Mouse (Mus musculus) forebrain, embryonic 14.5 days (tissue): ENCODE measurements around the gene Nags. TPM values are rescaled to one million over a fixed set of nuclear protein-coding genes. Genes with fewer than 3 reads are reported as not detected.

Experiments used
- ATAC-seq: fragments of 200-750 bp; cut with Nextera tagmentation; 2 replicates; pipeline ENCODE4 v1.8.0; 2017; ENCODE audit warnings: mild to moderate bottlenecking, moderate library complexity
- DNase-seq: peaks from one replicate; pipeline ENCODE4 v3.0.0-alpha.2; 2015; ENCODE audit warnings: low spot score
- H3K27ac ChIP-seq: fragments of 300-500 bp; sonication (generic); 2 replicates; pipeline ENCODE4 v1.5.1; 2014; ENCODE audit warnings: low read depth, mild to moderate bottlenecking, control low read depth, low read length, moderate library complexity
- H3K27me3 ChIP-seq: fragments of 300-500 bp; sonication (generic); replicated peaks from 2 replicates; pipeline ENCODE4 v1.6.1; 2014; ENCODE audit warnings: low read length, control low read depth, mixed read lengths; ENCODE audit not compliant: control insufficient read depth, insufficient read depth
- H3K36me3 ChIP-seq: fragments of 300-500 bp; sonication (generic); 2 replicates; pipeline ENCODE4 v1.6.1; 2014; ENCODE audit warnings: low read length, control low read depth; ENCODE audit not compliant: control insufficient read depth, insufficient read depth
- H3K4me1 ChIP-seq: fragments of 300-500 bp; sonication (generic); 2 replicates; pipeline ENCODE4 v1.6.1; 2014; ENCODE audit warnings: antibody characterized with exemption, low read length, control low read depth; ENCODE audit not compliant: control insufficient read depth, insufficient read depth
- H3K4me2 ChIP-seq: fragments of 300-500 bp; sonication (generic); 2 replicates; pipeline ENCODE4 v1.6.1; 2014; ENCODE audit warnings: mild to moderate bottlenecking, control low read depth, low read length
- H3K4me3 ChIP-seq: fragments of 300-500 bp; sonication (generic); 2 replicates; pipeline ENCODE4 v1.5.1; 2014; ENCODE audit warnings: low read depth, low read length, control low read depth
- H3K9ac ChIP-seq: fragments of 300-500 bp; sonication (generic); 2 replicates; pipeline ENCODE4 v1.6.1; 2014; ENCODE audit warnings: mild to moderate bottlenecking, low read length, control low read depth, moderate library complexity
- H3K9me3 ChIP-seq: fragments of 300-500 bp; sonication (generic); replicated peaks from 2 replicates; pipeline ENCODE4 v1.6.1; 2016; ENCODE audit warnings: low read length, control low read depth, mixed read lengths; ENCODE audit not compliant: control insufficient read depth
- WGBS: fragments of 180-500 bp; shearing (Covaris S2); extraction: QIAGEN DNeasy Blood & Tissue Kit; methylation state at CpG from one replicate; pipeline ENCODE4 v1.1.7; 2014; 5-methylcytosine and 5-hydroxymethylcytosine counted together
- polyA plus RNA-seq: library from polyadenylated mRNA; unstranded; fragments of >200 nt; fragmentation: Nextera tagmentation; extraction: Ambion mirVana; gene quantifications from 2 replicates; pipeline ENCODE4 v1.2.1, GENCODE M21; 2014

The Nags gene
- polyA plus RNA-seq, 1 experiment from 2014 or later, result 0.17 TPM

DNA sequence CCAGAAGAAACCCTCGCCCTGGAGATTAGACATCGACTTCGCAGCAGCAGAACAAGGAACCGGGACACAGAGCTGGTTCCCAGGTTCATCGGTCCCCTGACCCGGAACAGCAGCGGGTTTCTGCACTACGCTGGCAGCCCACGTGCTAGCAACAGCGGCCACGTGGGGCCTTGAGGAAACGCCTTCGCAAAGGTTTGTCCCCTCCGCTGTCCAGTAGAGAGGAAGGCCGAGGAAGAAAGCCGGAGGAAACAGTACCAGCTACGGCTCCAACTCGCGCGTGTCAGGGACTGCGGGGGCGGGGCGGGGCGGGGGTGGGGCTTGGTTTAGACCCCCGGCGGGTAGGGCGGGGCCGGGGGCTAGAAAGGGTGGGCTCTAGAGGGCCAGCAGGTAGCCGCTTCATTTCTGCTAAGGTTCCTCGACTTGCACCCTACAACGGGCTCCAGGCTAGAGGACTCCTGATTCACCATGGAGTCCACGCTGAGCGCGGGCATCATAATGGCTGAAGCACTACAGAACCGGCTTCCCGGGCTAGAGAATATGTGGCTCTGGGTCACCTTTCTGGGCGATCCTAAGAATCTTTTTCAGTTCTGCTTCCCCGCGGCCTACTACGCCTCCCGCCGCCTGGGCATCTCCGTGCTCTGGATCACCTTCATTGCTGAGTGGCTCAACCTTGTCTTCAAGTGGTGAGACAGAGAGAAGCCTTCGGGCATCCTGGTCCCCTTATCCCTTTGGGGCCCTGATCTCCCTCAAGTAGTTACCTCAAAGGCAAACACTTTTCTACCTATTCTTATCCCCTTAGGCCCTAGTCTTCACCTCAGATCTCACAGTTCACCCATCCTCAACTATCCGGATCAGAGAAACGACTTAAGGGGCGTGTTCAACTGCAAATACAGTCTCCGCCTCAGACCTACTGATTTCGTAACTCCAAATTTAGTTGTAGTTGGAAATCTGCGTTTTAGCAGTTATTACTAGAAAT, 44.4 kb downstream of the Nags start, which contains the start of gene G6pc3:
TSS of gene G6pc3 (plus strand) at position 160 of the 976 bp plus-strand sequence.
- peak; percentile 72 for ATAC-seq
- 3% methylated on average over 48 of the region's 50 CpGs for WGBS
- peak within 1 kb of the TSS; percentile 72 for H3K9ac ChIP-seq

DNA sequence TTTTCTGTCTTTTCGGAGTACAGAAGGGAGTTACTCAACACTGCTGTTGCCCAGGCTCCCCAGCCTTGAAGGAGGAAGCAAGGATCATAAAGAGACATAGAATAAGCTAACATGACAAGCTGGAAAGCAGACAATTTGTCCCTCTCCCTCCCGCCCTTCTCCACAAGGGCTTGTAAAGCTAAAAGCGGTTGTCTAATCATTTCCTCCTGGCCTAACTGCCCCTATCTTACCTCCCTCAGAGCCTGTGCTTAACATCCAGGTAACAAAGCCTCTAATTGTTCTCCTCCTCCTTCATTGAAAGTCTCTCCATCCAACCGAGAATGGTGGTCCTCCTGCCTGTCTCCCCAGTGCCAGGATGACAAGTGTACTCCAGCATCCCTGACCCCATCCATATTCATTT, 45.5 kb downstream of the Nags start:
- H3K36me3 ChIP-seq, result peaks cover 29% of the 10 kb centered on the region
- no peak overlapping the region for H3K9ac ChIP-seq
- H3K4me1 ChIP-seq, result peaks cover 9% of the 10 kb centered on the region
- H3K27ac ChIP-seq, result no peak overlapping the region
- no peaks in the 10 kb centered on the region for H3K9me3 ChIP-seq
- ATAC-seq (no peak), DNase-seq (no peak)
- WGBS, result 60% methylated on average over 4 of the region's 4 CpGs
- H3K27me3 ChIP-seq, result no peaks in the 10 kb centered on the region
- H3K4me2 ChIP-seq, result peak overlapping the region; percentile 58
- H3K4me3 ChIP-seq, result peak overlapping the region; percentile 51; the same call in 1 of the 2 replicates

More for the DNA sequence above, 44.4 kb downstream of the Nags start, which contains the start of gene G6pc3:
- Histone ChIP-seq H3K9me3 (no peaks in the 10 kb centered on the region), H3K4me2 (peak within 1 kb of the TSS; percentile 58), H3K4me3 (peak within 1 kb of the TSS; percentile 51), H3K27me3 (no peaks in the 10 kb centered on the region), H3K4me1 (peaks cover 9% of the 10 kb centered on the region), H3K27ac (0 out of 2 replicates have a peak within 1 kb of the TSS, but pooled peaks have one; percentile 34), H3K36me3 (peaks cover 18% of the 10 kb centered on the region)
- DNase-seq, result peak; percentile 92

DNA sequence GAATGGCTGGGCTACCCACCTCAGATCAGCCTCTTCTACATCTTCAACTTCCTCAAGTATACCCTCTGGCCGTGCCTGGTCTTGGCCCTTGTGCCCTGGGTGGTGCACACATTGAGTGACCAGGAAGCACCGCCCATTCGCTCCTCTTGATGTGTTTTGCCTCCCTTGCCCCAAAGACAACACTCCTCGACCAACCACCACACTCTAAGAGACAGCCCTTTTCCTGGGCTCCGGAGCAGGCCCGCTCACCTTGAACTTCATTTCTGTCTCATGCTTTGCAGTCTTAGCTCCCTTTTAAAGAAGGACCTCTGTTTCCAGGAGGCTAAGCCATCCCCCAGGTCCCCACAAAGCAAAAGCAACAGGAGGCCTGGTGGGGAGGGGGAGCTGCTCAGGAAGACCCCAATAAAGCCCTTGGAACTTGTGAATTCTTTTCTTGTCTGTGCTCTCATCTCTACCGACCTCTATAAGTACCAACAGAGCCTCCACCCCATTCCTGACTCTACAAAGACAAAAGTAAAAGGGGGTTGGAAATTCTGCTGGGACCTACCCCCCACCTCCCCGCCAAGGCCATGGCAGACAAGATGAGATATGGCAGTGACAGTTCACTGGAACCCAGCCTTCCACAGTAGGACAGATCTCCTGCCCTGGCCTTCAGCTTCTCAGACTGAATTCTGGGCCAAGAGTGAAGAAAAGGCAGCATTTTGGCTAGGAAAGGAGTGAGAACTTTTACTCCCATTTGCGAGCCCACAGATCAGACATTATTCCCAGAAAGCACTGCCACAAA, 48.5 kb downstream of the Nags start:
- H3K36me3 ChIP-seq, result peaks cover 59% of the 10 kb centered on the region
- no peak overlapping the region for H3K4me3 ChIP-seq
- no peaks in the 10 kb centered on the region for H3K9me3 ChIP-seq
- peaks cover 9% of the 10 kb centered on the region for H3K4me1 ChIP-seq
- no peak overlapping the region for H3K27ac ChIP-seq
- DNase-seq, result no peak
- no peak for ATAC-seq
- H3K4me2 ChIP-seq, result no peak overlapping the region
- no peak overlapping the region for H3K9ac ChIP-seq
- H3K27me3 ChIP-seq, result no peaks in the 10 kb centered on the region
- 86% methylated on average over 9 of the region's 9 CpGs for WGBS

DNA sequence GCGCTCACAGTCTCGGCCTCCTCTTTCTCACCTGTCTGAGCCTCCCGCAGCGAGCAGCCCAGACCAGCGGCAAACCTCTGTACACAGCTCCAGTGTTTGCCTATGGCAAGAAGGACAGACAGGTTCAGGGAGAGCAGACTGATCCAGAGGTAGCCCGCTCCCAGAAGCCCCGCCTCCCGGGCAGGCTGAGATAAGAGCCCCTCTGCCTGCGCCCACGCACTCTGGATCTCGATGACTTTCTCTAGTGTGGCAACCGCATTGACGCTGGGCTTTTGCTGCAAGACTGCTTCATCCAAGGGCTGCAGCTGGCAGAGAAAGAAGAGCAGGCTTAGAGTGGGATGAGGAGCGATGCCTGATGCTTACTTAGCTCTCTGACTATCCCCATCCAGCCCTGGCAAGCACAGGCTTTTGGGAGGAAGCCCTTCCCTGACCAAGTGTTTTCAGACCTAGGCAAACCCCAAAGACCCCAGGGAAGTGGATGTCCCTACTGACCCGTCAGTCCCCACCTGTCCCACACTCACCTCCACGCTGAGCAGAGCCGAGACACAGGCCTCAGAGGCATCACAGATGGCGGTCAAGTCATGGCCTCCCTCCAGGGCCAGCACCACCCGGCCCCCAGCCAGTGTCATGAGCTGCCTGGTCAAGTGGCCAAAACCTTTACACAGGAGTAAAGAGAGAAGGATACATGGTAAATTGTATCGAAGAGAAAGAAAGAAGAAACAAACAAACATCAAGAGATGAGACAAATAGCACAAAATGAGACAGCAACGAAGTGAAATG, 50.9 kb downstream of the Nags start:
- H3K27ac ChIP-seq, result no peak overlapping the region
- no peaks in the 10 kb centered on the region for H3K9me3 ChIP-seq
- H3K36me3 ChIP-seq, result peaks cover 83% of the 10 kb centered on the region
- 89% methylated on average over 21 of the region's 21 CpGs for WGBS
- no peak for DNase-seq
- H3K4me2 ChIP-seq, result no peak overlapping the region
- ATAC-seq, result no peak
- H3K27me3 ChIP-seq, result no peaks in the 10 kb centered on the region
- no peak overlapping the region for H3K9ac ChIP-seq
- no peak overlapping the region for H3K4me3 ChIP-seq
- H3K4me1 ChIP-seq, result no peaks in the 10 kb centered on the region

DNA sequence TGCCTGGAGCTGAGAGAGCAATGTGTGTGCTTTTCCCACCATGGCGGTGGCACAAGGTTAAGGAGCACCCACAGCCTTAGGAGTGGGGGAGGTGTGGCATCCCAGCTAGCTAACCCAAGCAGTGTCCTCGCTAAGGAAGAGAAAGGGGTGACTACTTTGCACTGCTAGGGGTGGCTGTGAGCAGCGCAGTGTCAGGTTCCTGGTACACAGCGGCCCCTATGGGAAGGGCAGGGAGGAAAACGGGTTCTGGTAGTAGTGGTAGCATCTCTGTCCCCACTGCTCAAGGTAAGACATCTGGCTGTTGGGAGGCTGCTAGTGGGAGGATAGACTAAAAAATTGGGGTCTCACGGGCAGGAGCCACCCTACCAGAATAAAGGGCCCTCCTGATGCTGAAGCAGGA, 52.9 kb downstream of the Nags start:
- ATAC-seq, result no peak
- Histone ChIP-seq H3K36me3 (peaks cover 99% of the 10 kb centered on the region), H3K4me1 (no peaks in the 10 kb centered on the region), H3K27me3 (no peaks in the 10 kb centered on the region), H3K9ac (no peak overlapping the region), H3K4me3 (no peak overlapping the region), H3K4me2 (no peak overlapping the region), H3K27ac (no peak overlapping the region), H3K9me3 (no peaks in the 10 kb centered on the region)
- DNase-seq, result no peak
- WGBS, result 65% methylated on average over 6 of the region's 6 CpGs

Other genes starting within 250 kb of the Nags start
- gene Sost, start 178.5 kb upstream of the Nags start, polyA plus RNA-seq, result not detected in 2 replicates
- gene Cfap97d1, start 161.2 kb upstream of the Nags start, polyA plus RNA-seq, result not detected in 2 replicates
- 10.4 and 12.2 TPM in 2 replicates for gene Dusp3, start 158.5 kb upstream of the Nags start, polyA plus RNA-seq
- 34.2 and 39.6 TPM in 2 replicates for gene Mpp3, start 117.1 kb upstream of the Nags start, polyA plus RNA-seq
- gene Cd300lg, start 104.0 kb upstream of the Nags start, polyA plus RNA-seq, result 0.23 TPM in 1 of 2 replicates, not detected in the other
- 15.3 and 16.8 TPM in 2 replicates for gene Mpp2, start 57.0 kb upstream of the Nags start, polyA plus RNA-seq
- not detected in 2 replicates for gene Ppy, start 44.2 kb upstream of the Nags start, polyA plus RNA-seq
- gene Pyy, start 37.7 kb upstream of the Nags start, polyA plus RNA-seq, result not detected in 2 replicates
- gene Tmem101, start 10.9 kb downstream of the Nags start, polyA plus RNA-seq, result 32.5 and 33.6 TPM in 2 replicates
- gene Lsm12, start 39.8 kb downstream of the Nags start, polyA plus RNA-seq, result 83.1 and 93.7 TPM in 2 replicates
- gene G6pc3, start 44.1 kb downstream of the Nags start, polyA plus RNA-seq, result 24.6 and 24.8 TPM in 2 replicates
- 38.9 and 60.6 TPM in 2 replicates for gene Hdac5, start 84.7 kb downstream of the Nags start, polyA plus RNA-seq
- gene BC030867, start 103.4 kb downstream of the Nags start, polyA plus RNA-seq, result 6.1 and 6.3 TPM in 2 replicates
- not detected in 2 replicates for gene Asb16, start 123.2 kb downstream of the Nags start, polyA plus RNA-seq
- 74.4 and 75.3 TPM in 2 replicates for gene Tmub2, start 139.4 kb downstream of the Nags start, polyA plus RNA-seq
- 25.2 and 28.7 TPM in 2 replicates for gene Atxn7l3, start 151.1 kb downstream of the Nags start, polyA plus RNA-seq
- 74.5 and 91.0 TPM in 2 replicates for gene Ubtf, start 174.2 kb downstream of the Nags start, polyA plus RNA-seq
- gene Slc4a1, start 220.7 kb downstream of the Nags start, polyA plus RNA-seq, result 1.8 and 2.1 TPM in 2 replicates
- 115 and 125 TPM in 2 replicates for gene Rundc3a, start 247.9 kb downstream of the Nags start, polyA plus RNA-seq